Mouse (Mus musculus) midbrain, embryonic 11.5 days (tissue): ENCODE data around the gene Dhrs3. TPM values are rescaled to one million over a fixed set of nuclear protein-coding genes. Genes with fewer than 3 reads are reported as not detected.

Experiments used
- ATAC-seq: fragments of 200-750 bp; cut with Nextera tagmentation; 2 replicates; pipeline ENCODE4 v1.8.0; 2017; ENCODE audit warnings: moderate TSS enrichment, moderate library complexity; ENCODE audit not compliant: low FRiP score
- DNase-seq: peaks from one replicate; pipeline ENCODE4 v3.0.0; 2015; ENCODE audit warnings: low spot score; ENCODE audit errors: missing footprints
- H3K27ac ChIP-seq: fragments of 300-500 bp; sonication (generic); 2 replicates; pipeline ENCODE4 v1.5.1; 2014; ENCODE audit warnings: low read depth, low read length
- H3K27me3 ChIP-seq: fragments of 300-500 bp; sonication (generic); 2 replicates; pipeline ENCODE4 v1.6.1; 2014; ENCODE audit warnings: mild to moderate bottlenecking, low read length, moderate library complexity, mixed read lengths; ENCODE audit not compliant: control insufficient read depth, insufficient read depth
- H3K36me3 ChIP-seq: fragments of 300-500 bp; sonication (generic); 2 replicates; pipeline ENCODE4 v1.6.1; 2014; ENCODE audit warnings: mild to moderate bottlenecking, low read length, moderate library complexity, mixed read lengths; ENCODE audit not compliant: control insufficient read depth, insufficient read depth
- H3K4me1 ChIP-seq: fragments of 300-500 bp; sonication (generic); 2 replicates; pipeline ENCODE4 v1.6.1; 2014; ENCODE audit warnings: low read length; ENCODE audit not compliant: control insufficient read depth, insufficient read depth
- H3K4me2 ChIP-seq: fragments of 300-500 bp; sonication (generic); 2 replicates; pipeline ENCODE4 v1.6.1; 2014; ENCODE audit warnings: mild to moderate bottlenecking, moderate library complexity
- H3K4me3 ChIP-seq: fragments of 300-500 bp; sonication (generic); 2 replicates; pipeline ENCODE4 v1.5.1; 2014; ENCODE audit warnings: low read depth, low read length
- H3K9ac ChIP-seq: fragments of 300-500 bp; sonication (generic); 2 replicates; pipeline ENCODE4 v1.6.1; 2014; ENCODE audit warnings: low read length
- H3K9me3 ChIP-seq: fragments of 300-500 bp; sonication (generic); 2 replicates; pipeline ENCODE4 v1.6.1; 2016; ENCODE audit warnings: low read length; ENCODE audit not compliant: control insufficient read depth
- WGBS: fragments of 180-500 bp; shearing (Covaris S2); extraction: QIAGEN DNeasy Blood & Tissue Kit; methylation state at CpG from one replicate; pipeline ENCODE4 v1.1.7; 2014; 5-methylcytosine and 5-hydroxymethylcytosine counted together
- polyA plus RNA-seq: library from polyadenylated mRNA; unstranded; fragments of >200 nt; fragmentation: Nextera tagmentation; extraction: Ambion mirVana; gene quantifications from 2 replicates; pipeline ENCODE4 v1.2.1, GENCODE M21; 2014

Dhrs3 gene
- polyA plus RNA-seq, 1 experiment from 2014 or later = 5.9 TPM

GRCm38 (mm10) chr4:144943273-144943672 lies 50.6 kb downstream of the Dhrs3 start:
- Histone ChIP-seq H3K9ac (no peak overlapping the region), H3K36me3 (no peaks in the 10 kb centered on the region), H3K4me2 (no peak overlapping the region), H3K4me1 (no peaks in the 10 kb centered on the region), H3K27ac (no peak overlapping the region), H3K27me3 (no peaks in the 10 kb centered on the region), H3K4me3 (no peak overlapping the region), H3K9me3 (no peaks in the 10 kb centered on the region)
- DNase-seq (no peak), ATAC-seq (no peak)
- 82% methylated on average over 5 of the region's 5 CpGs for WGBS

GRCm38 (mm10) chr4:144947738-144948390 lies 55.2 kb downstream of the Dhrs3 start:
- no peak overlapping the region for H3K27ac ChIP-seq
- no peaks in the 10 kb centered on the region for H3K27me3 ChIP-seq
- H3K9me3 ChIP-seq = no peaks in the 10 kb centered on the region
- WGBS = 69% methylated on average over 6 of the region's 6 CpGs
- no peaks in the 10 kb centered on the region; the same call in 1 of the 2 replicates for H3K4me1 ChIP-seq
- H3K4me3 ChIP-seq = no peak overlapping the region
- ATAC-seq = no peak
- no peak overlapping the region for H3K9ac ChIP-seq
- no peak overlapping the region for H3K4me2 ChIP-seq
- DNase-seq = peak; percentile 76
- H3K36me3 ChIP-seq = no peaks in the 10 kb centered on the region

- H3K4me3 ChIP-seq = no peak overlapping the region
- H3K27ac ChIP-seq = no peak overlapping the region
- H3K4me1 ChIP-seq = no peaks in the 10 kb centered on the region; the same call in 1 of the 2 replicates
- H3K36me3 ChIP-seq = no peaks in the 10 kb centered on the region
- no peaks in the 10 kb centered on the region for H3K27me3 ChIP-seq
- no peak overlapping the region for H3K9ac ChIP-seq
- ATAC-seq (peak; percentile 63), DNase-seq (peak; percentile 84)
- no peak overlapping the region for H3K4me2 ChIP-seq
- 19% methylated on average over 9 of the region's 9 CpGs for WGBS
- H3K9me3 ChIP-seq = no peaks in the 10 kb centered on the region
These were observed 57.1 kb downstream of the Dhrs3 start for GRCm38 (mm10) chr4:144949441-144950326.

GRCm38 (mm10) chr4:144950327-144950711 lies 57.7 kb downstream of the Dhrs3 start:
- Histone ChIP-seq H3K9ac (no peak overlapping the region), H3K4me2 (no peak overlapping the region), H3K36me3 (no peaks in the 10 kb centered on the region), H3K27ac (no peak overlapping the region), H3K4me1 (no peaks in the 10 kb centered on the region; the same call in 1 of the 2 replicates), H3K4me3 (no peak overlapping the region), H3K9me3 (no peaks in the 10 kb centered on the region), H3K27me3 (no peaks in the 10 kb centered on the region)
- ATAC-seq = peak; percentile 27; the same call in 1 of the 2 replicates
- WGBS = 63% methylated on average over 3 of the region's 3 CpGs
- no peak for DNase-seq

GRCm38 (mm10) chr4:144950883-144951282 lies 58.3 kb downstream of the Dhrs3 start:
- Histone ChIP-seq H3K4me1 (no peaks in the 10 kb centered on the region; the same call in 1 of the 2 replicates), H3K4me2 (no peak overlapping the region), H3K9ac (no peak overlapping the region), H3K36me3 (no peaks in the 10 kb centered on the region), H3K4me3 (no peak overlapping the region), H3K27me3 (no peaks in the 10 kb centered on the region), H3K27ac (no peak overlapping the region), H3K9me3 (no peaks in the 10 kb centered on the region)
- 90% methylated on average over 3 of the region's 3 CpGs for WGBS
- ATAC-seq (no peak), DNase-seq (no peak)

GRCm38 (mm10) chr4:144951859-144952258 lies 59.2 kb downstream of the Dhrs3 start:
- ATAC-seq = no peak
- no peak overlapping the region for H3K4me3 ChIP-seq
- no peak for DNase-seq
- H3K9me3 ChIP-seq = no peaks in the 10 kb centered on the region
- no peaks in the 10 kb centered on the region; the same call in 1 of the 2 replicates for H3K4me1 ChIP-seq
- no peak overlapping the region for H3K4me2 ChIP-seq
- no peaks in the 10 kb centered on the region for H3K36me3 ChIP-seq
- no peak overlapping the region for H3K9ac ChIP-seq
- no peaks in the 10 kb centered on the region for H3K27me3 ChIP-seq
- WGBS = 88% methylated on average over 7 of the region's 7 CpGs
- H3K27ac ChIP-seq = no peak overlapping the region

- no peak overlapping the region for H3K9ac ChIP-seq
- DNase-seq = no peak
- no peaks in the 10 kb centered on the region for H3K9me3 ChIP-seq
- no peaks in the 10 kb centered on the region for H3K36me3 ChIP-seq
- H3K27me3 ChIP-seq = no peaks in the 10 kb centered on the region
- ATAC-seq = no peak
- H3K27ac ChIP-seq = no peak overlapping the region
- whole genome bisulfite sequencing = 85% methylated on average over 1 of the region's 1 CpGs
- no peaks in the 10 kb centered on the region; the same call in 1 of the 2 replicates for H3K4me1 ChIP-seq
- no peak overlapping the region for H3K4me2 ChIP-seq
- H3K4me3 ChIP-seq = no peak overlapping the region
These were observed 60.8 kb downstream of the Dhrs3 start for GRCm38 (mm10) chr4:144953421-144953820.

GRCm38 (mm10) chr4:144955863-144956262 lies 63.2 kb downstream of the Dhrs3 start:
- no peak overlapping the region for H3K4me2 ChIP-seq
- H3K9me3 ChIP-seq = no peaks in the 10 kb centered on the region
- H3K9ac ChIP-seq = no peak overlapping the region
- H3K36me3 ChIP-seq = no peaks in the 10 kb centered on the region
- no peak for DNase-seq
- H3K27ac ChIP-seq = no peak overlapping the region
- H3K4me3 ChIP-seq = no peak overlapping the region
- no peaks in the 10 kb centered on the region for H3K27me3 ChIP-seq
- ATAC-seq = no peak
- 84% methylated on average over 1 of the region's 1 CpGs for WGBS
- H3K4me1 ChIP-seq = no peaks in the 10 kb centered on the region

- no peak overlapping the region for H3K4me3 ChIP-seq
- H3K27ac ChIP-seq = no peak overlapping the region
- no peaks in the 10 kb centered on the region for H3K4me1 ChIP-seq
- H3K4me2 ChIP-seq = no peak overlapping the region
- H3K9ac ChIP-seq = no peak overlapping the region
- no peaks in the 10 kb centered on the region for H3K27me3 ChIP-seq
- H3K9me3 ChIP-seq = no peaks in the 10 kb centered on the region
- 78% methylated on average over 1 of the region's 1 CpGs for WGBS
- no peak for DNase-seq
- H3K36me3 ChIP-seq = no peaks in the 10 kb centered on the region
- ATAC-seq = no peak
These were observed 63.7 kb downstream of the Dhrs3 start for GRCm38 (mm10) chr4:144956293-144956692.
